Mouse (Mus musculus) liver, embryonic 16.5 days (tissue): ENCODE measurements around the gene Efcab11. TPM values are rescaled to one million over a fixed set of nuclear protein-coding genes. Genes with fewer than 3 reads are reported as not detected.
A peak's percentile ranks its signal among the peaks of the same experiment; 100 is the strongest.

Experiments used
- ATAC-seq: fragments of 200-750 bp; cut with Nextera tagmentation; 2 replicates; pipeline ENCODE4 v1.8.0; 2017; ENCODE audit warnings: low read depth, mild to moderate bottlenecking, moderate number of reproducible peaks, moderate library complexity
- H3K27ac ChIP-seq: fragments of 300-500 bp; sonication (generic); 2 replicates; pipeline ENCODE4 v1.5.1; 2014; ENCODE audit warnings: mild to moderate bottlenecking, low read length
- H3K27me3 ChIP-seq: fragments of 300-500 bp; sonication (generic); 2 replicates; pipeline ENCODE4 v1.6.1; 2014; ENCODE audit warnings: low read depth, low read length, mixed read lengths; ENCODE audit not compliant: control insufficient read depth, insufficient read depth
- H3K36me3 ChIP-seq: fragments of 300-500 bp; sonication (generic); 2 replicates; pipeline ENCODE4 v1.6.1; 2014; ENCODE audit warnings: mild to moderate bottlenecking; ENCODE audit not compliant: control insufficient read depth, insufficient read depth
- H3K4me1 ChIP-seq: fragments of 300-500 bp; sonication (generic); 2 replicates; pipeline ENCODE4 v1.6.1; 2014; ENCODE audit warnings: low read depth, low read length, mixed read lengths; ENCODE audit not compliant: control insufficient read depth
- H3K4me2 ChIP-seq: fragments of 300-500 bp; sonication (generic); 2 replicates; pipeline ENCODE4 v1.6.1; 2014; ENCODE audit warnings: low read depth, low read length, mixed read lengths
- H3K4me3 ChIP-seq: fragments of 300-500 bp; sonication (generic); 2 replicates; pipeline ENCODE4 v1.5.1; 2014; ENCODE audit warnings: low read depth, mild to moderate bottlenecking, low read length
- H3K9ac ChIP-seq: fragments of 300-500 bp; sonication (generic); 2 replicates; pipeline ENCODE4 v1.6.1; 2014; ENCODE audit warnings: low read depth, low read length
- H3K9me3 ChIP-seq: fragments of 300-500 bp; sonication (generic); replicated peaks from 2 replicates; pipeline ENCODE4 v1.6.1; 2016; ENCODE audit warnings: low read length; ENCODE audit not compliant: control insufficient read depth
- WGBS: fragments of 180-500 bp; shearing (Covaris S2); extraction: QIAGEN DNeasy Blood & Tissue Kit; methylation state at CpG from one replicate; pipeline ENCODE4 v1.1.7; 2014; ENCODE audit not compliant: insufficient replicate concordance; 5-methylcytosine and 5-hydroxymethylcytosine counted together
- polyA plus RNA-seq: library from polyadenylated mRNA; unstranded; fragments of >200 nt; fragmentation: Nextera tagmentation; extraction: Ambion mirVana; gene quantifications from 2 replicates; pipeline ENCODE4 v1.2.1, GENCODE M21; 2015

Efcab11 gene
- polyA plus RNA-seq, 1 experiment from 2014 or later, result 5.0 TPM

DNA sequence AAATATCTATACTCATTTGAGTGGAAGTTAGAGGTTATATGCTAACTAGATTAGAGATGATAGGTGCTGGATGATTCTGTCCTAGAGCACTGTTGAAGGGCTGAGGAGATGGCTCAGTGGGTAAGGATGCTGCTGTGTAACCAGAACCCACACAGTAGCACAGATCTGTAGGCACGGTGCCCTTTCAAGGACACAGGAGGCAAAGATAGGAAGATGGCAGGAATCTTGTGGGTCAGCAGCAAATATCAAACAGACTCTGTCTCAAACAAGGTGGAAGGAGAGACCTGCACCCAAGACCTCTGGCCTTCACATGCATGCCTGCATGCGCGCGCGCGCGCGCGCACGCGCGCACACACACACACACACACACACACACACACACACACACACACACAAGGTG is 160.0 kb downstream of the Efcab11 start:
- Histone ChIP-seq H3K9ac (no peak overlapping the region), H3K36me3 (no peaks in the 10 kb centered on the region), H3K4me1 (no peaks in the 10 kb centered on the region), H3K4me3 (no peak overlapping the region), H3K4me2 (no peak overlapping the region), H3K27ac (no peak overlapping the region), H3K27me3 (no peaks in the 10 kb centered on the region), H3K9me3 (no peaks in the 10 kb centered on the region)
- no peak for ATAC-seq
- WGBS, result 84% methylated on average over 12 of the region's 12 CpGs

DNA sequence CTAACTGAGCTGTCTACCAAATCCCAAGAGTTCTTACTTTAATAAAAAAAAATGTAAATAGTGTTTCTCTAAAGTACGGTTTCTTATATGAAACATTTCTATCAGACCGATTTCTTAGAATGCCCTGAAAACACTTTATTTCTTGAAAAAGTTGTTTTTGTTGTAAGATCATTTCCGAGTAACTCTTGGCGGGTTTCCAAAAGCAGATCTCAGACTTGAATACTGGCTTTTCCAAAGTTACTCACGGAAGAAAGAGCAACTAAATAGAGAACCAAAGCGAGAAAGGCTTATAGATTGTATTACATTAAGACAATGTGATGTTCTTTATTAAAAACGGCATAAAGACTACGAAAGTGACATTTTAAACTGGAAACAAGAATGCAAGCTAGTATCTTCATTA is 160.4 kb downstream of the Efcab11 start:
- Histone ChIP-seq H3K27ac (no peak overlapping the region), H3K4me2 (no peak overlapping the region), H3K4me1 (no peaks in the 10 kb centered on the region), H3K9me3 (no peaks in the 10 kb centered on the region), H3K9ac (no peak overlapping the region), H3K27me3 (no peaks in the 10 kb centered on the region), H3K36me3 (no peaks in the 10 kb centered on the region), H3K4me3 (no peak overlapping the region)
- WGBS, result 66% methylated on average over 8 of the region's 8 CpGs
- no peak for ATAC-seq

DNA sequence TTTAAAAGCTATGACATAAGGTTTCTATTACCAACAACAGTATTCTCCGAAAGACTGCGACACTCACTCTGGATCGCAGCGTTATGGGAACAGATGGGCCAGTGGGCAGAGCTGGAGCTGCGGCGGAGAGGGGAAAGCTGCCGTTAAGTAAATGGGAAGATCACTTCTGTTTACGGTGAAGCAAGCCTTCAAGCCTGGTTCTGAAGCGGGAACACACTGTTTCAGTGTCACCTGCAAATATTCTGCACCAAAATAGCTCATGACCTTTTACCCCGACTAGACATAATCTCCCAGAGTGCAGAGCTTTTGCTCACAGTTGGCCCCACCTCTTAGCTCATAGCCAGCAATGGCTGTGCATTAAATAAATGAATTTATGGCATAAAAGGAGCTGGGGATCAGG is 162.9 kb downstream of the Efcab11 start:
- Histone ChIP-seq H3K36me3 (no peaks in the 10 kb centered on the region), H3K9me3 (no peaks in the 10 kb centered on the region), H3K27me3 (no peaks in the 10 kb centered on the region), H3K4me3 (no peak overlapping the region), H3K9ac (no peak overlapping the region), H3K27ac (no peak overlapping the region), H3K4me1 (no peaks in the 10 kb centered on the region), H3K4me2 (no peak overlapping the region)
- ATAC-seq, result peak; percentile 35; the same call in 1 of the 2 replicates
- 72% methylated on average over 10 of the region's 10 CpGs for WGBS

DNA sequence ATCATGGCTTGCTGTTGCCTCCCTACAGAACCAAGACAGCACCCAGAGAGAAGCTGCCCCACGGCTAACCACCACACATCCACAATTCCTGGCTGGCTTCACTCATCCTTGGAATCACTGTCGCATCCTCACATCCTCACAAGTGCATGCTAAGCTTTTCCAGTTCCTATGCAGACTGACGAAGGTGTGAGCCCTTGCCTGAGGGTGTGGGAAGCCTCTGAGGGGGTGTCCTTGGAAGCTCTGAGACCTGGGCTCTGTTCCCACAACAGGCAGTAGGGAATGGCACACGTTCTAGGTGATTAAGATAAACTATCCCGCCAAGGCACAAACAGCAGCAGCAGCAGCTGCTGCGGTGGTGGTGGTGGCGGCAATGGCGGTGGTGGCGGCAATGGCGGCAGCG is 164.5 kb downstream of the Efcab11 start:
- Histone ChIP-seq H3K9ac (no peak overlapping the region), H3K4me2 (no peak overlapping the region), H3K4me3 (no peak overlapping the region), H3K27ac (no peak overlapping the region), H3K27me3 (no peaks in the 10 kb centered on the region), H3K4me1 (no peaks in the 10 kb centered on the region), H3K36me3 (no peaks in the 10 kb centered on the region), H3K9me3 (no peaks in the 10 kb centered on the region)
- 75% methylated on average over 11 of the region's 11 CpGs for WGBS
- ATAC-seq, result no peak

DNA sequence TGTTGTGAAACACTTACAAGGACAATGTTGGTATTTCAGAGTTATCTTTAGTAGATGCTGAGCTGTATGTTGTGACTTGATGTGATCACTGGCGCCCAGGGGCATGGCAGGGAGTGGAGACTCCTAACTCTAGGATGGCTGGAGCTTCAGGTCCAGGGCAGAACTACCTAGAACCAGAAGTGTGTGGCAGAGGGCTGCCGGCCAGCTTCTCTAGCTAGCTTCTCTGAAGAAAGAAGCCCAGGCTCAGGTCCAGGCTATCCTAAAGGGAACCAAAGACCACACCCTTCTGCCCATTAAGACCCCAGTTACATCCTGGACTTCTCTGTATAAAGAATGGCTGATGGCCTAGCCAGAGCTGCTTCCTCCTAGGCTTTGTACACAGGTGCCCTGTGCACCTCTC is 166.1 kb downstream of the Efcab11 start:
- Histone ChIP-seq H3K9me3 (no peaks in the 10 kb centered on the region), H3K27ac (no peak overlapping the region), H3K27me3 (no peaks in the 10 kb centered on the region), H3K4me2 (no peak overlapping the region), H3K36me3 (no peaks in the 10 kb centered on the region), H3K9ac (no peak overlapping the region), H3K4me3 (no peak overlapping the region), H3K4me1 (no peaks in the 10 kb centered on the region)
- ATAC-seq, result no peak
- 67% methylated on average over 2 of the region's 2 CpGs for WGBS

DNA sequence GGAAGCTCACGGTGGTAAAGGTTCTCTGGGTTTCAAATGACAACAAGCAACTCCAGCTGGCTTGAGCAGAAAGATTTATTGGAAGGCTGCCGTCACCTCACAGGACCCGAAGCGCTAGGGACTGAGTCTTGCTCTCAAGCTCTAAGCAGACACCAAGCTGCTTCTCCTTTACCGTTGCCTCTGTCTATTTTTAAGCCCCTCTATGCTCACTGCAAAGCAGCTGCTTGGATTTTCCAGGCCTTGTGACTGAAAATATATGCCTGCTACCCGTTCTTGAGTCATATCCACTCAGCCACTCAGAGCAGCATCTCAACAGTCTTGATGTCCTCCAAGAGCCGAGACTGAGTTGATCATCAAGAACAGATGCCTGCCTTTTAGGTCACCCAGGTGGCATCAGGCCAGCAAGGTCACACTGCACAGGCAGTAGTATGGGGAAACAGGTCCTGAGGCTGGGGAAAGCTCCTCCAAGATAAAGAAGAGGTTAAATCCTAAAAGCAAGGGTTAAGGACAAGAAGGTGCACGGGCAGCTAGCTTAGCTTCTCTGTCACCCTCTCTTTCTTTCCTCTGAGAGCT is 168.1 kb downstream of the Efcab11 start:
- no peak overlapping the region for H3K9ac ChIP-seq
- no peak overlapping the region for H3K4me2 ChIP-seq
- WGBS, result 58% methylated on average over 8 of the region's 8 CpGs
- no peak for ATAC-seq
- no peak overlapping the region for H3K27ac ChIP-seq
- H3K9me3 ChIP-seq, result no peaks in the 10 kb centered on the region
- H3K36me3 ChIP-seq, result no peaks in the 10 kb centered on the region
- H3K4me3 ChIP-seq, result no peak overlapping the region
- no peaks in the 10 kb centered on the region for H3K27me3 ChIP-seq
- no peaks in the 10 kb centered on the region for H3K4me1 ChIP-seq

DNA sequence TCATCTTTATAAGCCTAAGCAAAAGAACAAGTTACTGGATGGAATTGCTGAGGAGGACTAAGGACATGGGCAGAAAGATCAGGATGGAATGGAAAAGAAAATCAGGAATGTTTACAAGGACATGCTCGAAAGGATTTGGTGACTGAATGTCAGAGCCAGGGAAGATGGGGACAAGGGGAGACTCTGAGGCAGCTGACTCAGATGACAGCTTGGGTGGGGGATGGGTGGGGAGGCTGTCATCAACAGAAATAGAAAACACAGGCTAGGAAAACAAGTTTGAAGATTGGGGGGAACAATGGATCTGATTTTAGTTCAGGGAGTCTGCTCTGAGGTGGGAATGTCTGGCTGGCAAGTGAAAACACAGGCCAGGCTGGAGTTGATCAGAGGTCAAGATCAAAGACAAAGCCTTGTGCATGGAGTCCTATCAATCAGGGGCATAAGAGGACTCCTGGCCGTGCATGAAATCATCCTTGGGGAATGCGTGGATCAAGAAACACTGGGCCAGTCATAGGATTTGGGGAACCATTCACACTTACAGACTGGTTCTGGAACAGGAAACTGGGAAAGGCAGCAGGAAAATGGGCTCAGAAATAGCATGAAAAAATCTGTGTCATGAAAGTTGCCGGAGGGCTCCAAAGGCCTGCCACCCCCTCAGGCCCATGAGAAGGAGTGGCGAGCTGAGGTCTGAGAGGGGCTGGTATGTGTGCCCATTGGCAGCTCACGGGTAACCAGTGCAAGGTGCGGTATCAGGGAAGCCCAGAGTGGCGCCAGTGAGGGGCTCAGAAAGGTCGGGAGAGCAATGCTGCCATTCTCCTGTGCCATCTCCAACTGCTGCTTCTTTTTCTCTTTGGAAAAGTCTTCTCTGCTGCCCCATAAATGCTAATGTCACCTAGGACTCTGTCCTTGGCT is 168.9 kb downstream of the Efcab11 start:
- WGBS, result 61% methylated on average over 9 of the region's 9 CpGs
- Histone ChIP-seq H3K27me3 (no peaks in the 10 kb centered on the region), H3K9ac (no peak overlapping the region), H3K4me2 (no peak overlapping the region), H3K36me3 (no peaks in the 10 kb centered on the region), H3K9me3 (no peaks in the 10 kb centered on the region), H3K4me1 (no peaks in the 10 kb centered on the region), H3K4me3 (no peak overlapping the region), H3K27ac (no peak overlapping the region)
- no peak for ATAC-seq

DNA sequence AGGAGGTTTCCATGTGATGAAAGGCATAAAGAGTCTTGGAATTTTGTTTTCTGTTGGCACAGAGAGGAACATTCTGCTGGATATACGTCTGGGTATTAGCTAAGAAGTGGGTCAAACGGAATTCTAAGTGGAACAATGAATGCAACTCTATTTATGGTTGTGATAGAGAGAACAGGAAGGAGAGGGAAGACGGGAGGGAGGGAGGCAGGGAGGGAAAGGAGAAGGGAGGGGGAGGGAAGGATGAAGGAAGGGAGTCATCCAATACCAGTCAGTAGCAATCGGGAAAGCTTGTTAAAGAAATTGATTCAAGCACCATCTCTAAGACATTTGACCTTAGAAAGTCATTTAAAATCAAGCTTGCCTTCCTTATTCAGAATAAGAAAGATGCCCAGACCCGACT is 172.0 kb downstream of the Efcab11 start:
- no peaks in the 10 kb centered on the region for H3K4me1 ChIP-seq
- ATAC-seq, result no peak
- no peaks in the 10 kb centered on the region for H3K36me3 ChIP-seq
- no peak overlapping the region for H3K4me2 ChIP-seq
- H3K27me3 ChIP-seq, result no peaks in the 10 kb centered on the region
- no peak overlapping the region for H3K4me3 ChIP-seq
- H3K27ac ChIP-seq, result no peak overlapping the region
- no peaks in the 10 kb centered on the region for H3K9me3 ChIP-seq
- WGBS, result 37% methylated on average over 5 of the region's 5 CpGs
- H3K9ac ChIP-seq, result no peak overlapping the region

DNA sequence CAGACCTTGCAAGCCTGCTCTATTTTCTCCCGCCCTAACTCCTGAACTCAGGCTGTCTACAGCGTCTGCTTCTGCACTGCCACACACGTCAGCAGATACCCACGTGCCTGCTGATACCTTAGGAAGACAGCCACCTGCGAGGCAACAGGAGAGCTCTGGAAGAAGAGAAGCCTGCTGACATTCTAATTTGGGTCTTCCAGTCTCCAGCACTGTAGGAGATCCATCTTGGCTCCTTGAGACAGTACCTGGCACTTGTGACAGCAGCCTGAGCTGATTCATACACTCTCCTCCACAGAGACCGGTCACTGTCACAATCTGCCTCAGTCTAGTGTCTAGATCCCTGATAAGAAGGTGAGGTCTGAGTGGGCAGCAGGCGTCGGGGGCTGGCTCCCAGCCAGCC is 182.0 kb downstream of the Efcab11 start:
- H3K4me1 ChIP-seq, result no peaks in the 10 kb centered on the region
- no peaks in the 10 kb centered on the region for H3K36me3 ChIP-seq
- no peak overlapping the region for H3K27ac ChIP-seq
- no peak overlapping the region for H3K9ac ChIP-seq
- H3K9me3 ChIP-seq, result no peaks in the 10 kb centered on the region
- H3K4me3 ChIP-seq, result no peak overlapping the region
- H3K4me2 ChIP-seq, result no peak overlapping the region
- no peaks in the 10 kb centered on the region for H3K27me3 ChIP-seq
- WGBS, result 70% methylated on average over 8 of the region's 8 CpGs
- no peak for ATAC-seq
